Mouse (Mus musculus) kidney, adult 2 months (tissue): ENCODE results near the gene Oprl1. TPM values are rescaled to one million over a fixed set of nuclear protein-coding genes. Genes with fewer than 3 reads are reported as not detected.

ENCODE experiments used
- DNase-seq: peaks from one replicate; pipeline ENCODE4 v3.0.0; 2021
- H3K27ac ChIP-seq: fragments of 200-500 bp; 2 replicates; pipeline ENCODE4 v1.5.1; 2012; ENCODE audit warnings: low read depth, low read length, control low read depth, inconsistent platforms; ENCODE audit not compliant: insufficient read depth
- H3K27me3 ChIP-seq: fragments of 200-500 bp; replicated peaks from 2 replicates; pipeline ENCODE4 v1.6.1; 2012; ENCODE audit warnings: mild to moderate bottlenecking, moderate library complexity, low read length, inconsistent platforms; ENCODE audit not compliant: control insufficient read depth, insufficient read depth
- H3K36me3 ChIP-seq: fragments of 200-500 bp; 2 replicates; pipeline ENCODE4 v1.6.1; 2012; ENCODE audit warnings: mild to moderate bottlenecking, moderate library complexity, low read length, inconsistent platforms; ENCODE audit not compliant: control insufficient read depth, insufficient read depth
- H3K4me1 ChIP-seq: fragments of 200-500 bp; 2 replicates; pipeline ENCODE4 v1.6.1; 2011; ENCODE audit warnings: low read length; ENCODE audit not compliant: control insufficient read depth, insufficient read depth
- H3K4me3 ChIP-seq: fragments of 200-500 bp; 2 replicates; pipeline ENCODE4 v1.5.1; 2011; ENCODE audit warnings: mild to moderate bottlenecking, low read depth, low read length, control low read depth; ENCODE audit not compliant: insufficient read depth
- CTCF ChIP-seq: fragments of 200-500 bp; conservative IDR thresholded peaks from 2 replicates; pipeline ENCODE4 v1.5.1; 2011; ENCODE audit warnings: low read depth, mild to moderate bottlenecking, control low read depth, low read length, moderate library complexity, mixed read lengths; ENCODE audit not compliant: insufficient read depth, insufficient read length
- POLR2A ChIP-seq: fragments of 200-500 bp; IDR thresholded peaks from one replicate; pipeline ENCODE4 v1.6.1; 2011; ENCODE audit warnings: low read depth, low read length, control low read depth
- WGBS: fragments of 180-500 bp; shearing (Covaris S2); methylation state at CpG from one replicate; pipeline ENCODE4 v1.1.7; 2018; 5-methylcytosine and 5-hydroxymethylcytosine counted together
- polyA plus RNA-seq: library from polyadenylated mRNA; depleted of rRNA; stranded (reverse); fragments of >200 nt; gene quantifications from 2 replicates; pipeline ENCODE4 v1.2.3, GENCODE M21; 2012

The Oprl1 gene
- polyA plus RNA-seq, 1 experiment = 0.27 TPM

- H3K36me3 ChIP-seq = no peaks in the 10 kb centered on the region
- peak; percentile 92 for DNase-seq
- peak overlapping the region; percentile 92 for H3K27ac ChIP-seq
- 0 out of 2 replicates have a peak, but pooled peaks cover 4% of the 10 kb centered on the region for H3K4me1 ChIP-seq
- TF ChIP-seq CTCF (0 out of 2 replicates have a peak, but pooled peaks have one; percentile 9), POLR2A (no peak)
- H3K4me3 ChIP-seq = no peak overlapping the region
- H3K27me3 ChIP-seq = no peaks in the 10 kb centered on the region; the same call in 1 of the 2 replicates
- WGBS = 3% methylated on average over 14 of the region's 14 CpGs
Observed at GRCm38 (mm10) chr2:181675454-181675853, 39.4 kb upstream of the Oprl1 start.

GRCm38 (mm10) chr2:181676424-181676823 lies 38.4 kb upstream of the Oprl1 start:
- Histone ChIP-seq H3K27ac (peak overlapping the region; percentile 92), H3K4me1 (0 out of 2 replicates have a peak, but pooled peaks cover 4% of the 10 kb centered on the region), H3K27me3 (no peaks in the 10 kb centered on the region), H3K4me3 (no peak overlapping the region), H3K36me3 (no peaks in the 10 kb centered on the region)
- 63% methylated on average over 2 of the region's 2 CpGs for WGBS
- no peak for DNase-seq
- TF ChIP-seq POLR2A (no peak), CTCF (no peak)

DNA sequence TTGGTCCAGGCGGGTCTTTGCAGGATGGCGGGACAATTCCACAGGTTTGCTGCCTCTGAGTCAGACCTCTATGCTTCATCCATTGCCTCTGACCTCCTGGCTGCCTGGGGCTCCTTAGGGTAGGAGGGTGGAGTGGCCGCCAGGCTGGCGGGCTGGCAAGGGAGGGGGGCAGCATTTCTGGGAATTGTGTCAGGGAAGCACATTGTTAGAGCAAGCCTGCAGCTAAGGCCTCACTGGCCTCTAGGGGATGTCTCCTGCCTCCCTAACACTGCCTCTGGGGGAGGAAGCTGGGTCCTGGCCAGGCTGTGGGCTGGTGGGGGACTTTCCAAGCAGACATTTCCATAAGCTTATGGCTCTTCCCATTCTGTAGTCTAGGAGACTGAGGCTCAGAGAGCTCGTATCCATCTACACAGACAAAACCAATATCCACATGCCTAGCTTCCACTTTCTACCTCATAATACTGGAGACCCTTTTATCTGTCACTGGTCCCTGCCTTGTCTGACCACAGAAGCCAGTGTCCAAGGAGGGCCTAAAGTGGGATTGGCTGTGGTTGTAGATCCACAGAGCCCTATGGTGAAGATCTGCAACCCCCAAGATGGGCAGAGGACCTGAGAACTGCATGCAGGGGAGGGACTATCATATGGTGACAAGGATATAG lies 37.6 kb upstream of the Oprl1 start:
- no peak for TF ChIP-seq CTCF
- no peak for TF ChIP-seq POLR2A
- no peaks in the 10 kb centered on the region for H3K36me3 ChIP-seq
- WGBS = 62% methylated on average over 5 of the region's 5 CpGs
- DNase-seq = peak; percentile 83
- H3K27ac ChIP-seq = peak overlapping the region; percentile 83
- H3K4me1 ChIP-seq = 0 out of 2 replicates have a peak, but pooled peaks cover 4% of the 10 kb centered on the region
- H3K4me3 ChIP-seq = no peak overlapping the region
- H3K27me3 ChIP-seq = no peaks in the 10 kb centered on the region

DNA sequence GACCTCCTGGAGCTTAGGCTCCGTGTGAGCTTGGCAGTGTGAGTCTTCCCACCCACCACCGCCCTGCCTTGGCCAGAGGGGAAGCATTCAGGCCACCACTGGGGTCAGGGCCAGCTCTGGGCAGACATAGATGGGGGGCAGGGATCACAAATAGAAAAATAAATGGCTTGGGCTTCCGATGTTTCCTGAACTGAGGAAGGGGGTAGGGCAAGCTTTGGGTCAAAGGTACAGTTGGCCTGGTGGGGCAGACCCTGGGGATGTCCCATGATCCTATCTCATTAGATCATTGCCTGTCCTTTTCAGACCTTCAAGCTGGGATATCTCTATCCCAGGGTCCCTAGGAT lies 37.1 kb upstream of the Oprl1 start:
- 0 out of 2 replicates have a peak, but pooled peaks cover 4% of the 10 kb centered on the region for H3K4me1 ChIP-seq
- peak; percentile 84 for DNase-seq
- no peaks in the 10 kb centered on the region for H3K27me3 ChIP-seq
- TF ChIP-seq CTCF = no peak
- TF ChIP-seq POLR2A = no peak
- no peaks in the 10 kb centered on the region for H3K36me3 ChIP-seq
- peak overlapping the region; percentile 83 for H3K27ac ChIP-seq
- H3K4me3 ChIP-seq = no peak overlapping the region
- 52% methylated on average over 3 of the region's 3 CpGs for WGBS

GRCm38 (mm10) chr2:181678780-181679179 lies 36.0 kb upstream of the Oprl1 start:
- no peak overlapping the region for H3K27ac ChIP-seq

GRCm38 (mm10) chr2:181679951-181680715 lies 34.7 kb upstream of the Oprl1 start, which contains the start of gene Tcea2:
Gene Tcea2 (plus strand): TSS chr2:181680310.
- WGBS = under 1% methylated on average over 69 of the region's 69 CpGs
- 0 out of 2 replicates have a peak, but pooled peaks cover 4% of the 10 kb centered on the region for H3K4me1 ChIP-seq
- no peaks in the 10 kb centered on the region for H3K36me3 ChIP-seq
- no peaks in the 10 kb centered on the region for H3K27me3 ChIP-seq
- H3K27ac ChIP-seq = peak within 1 kb of the TSS; percentile 30
- TF ChIP-seq CTCF (no peak), POLR2A (no peak)
- peak within 1 kb of the TSS; percentile 75 for H3K4me3 ChIP-seq
- DNase-seq = peak; percentile 85

More at GRCm38 (mm10) chr2:181678780-181679179, 36.0 kb upstream of the Oprl1 start:
- 0 out of 2 replicates have a peak, but pooled peaks cover 4% of the 10 kb centered on the region for H3K4me1 ChIP-seq
- peak; percentile 93 for DNase-seq
- WGBS = 38% methylated on average over 1 of the region's 1 CpGs
- no peak overlapping the region for H3K4me3 ChIP-seq
- H3K36me3 ChIP-seq = no peaks in the 10 kb centered on the region
- no peaks in the 10 kb centered on the region for H3K27me3 ChIP-seq
- TF ChIP-seq POLR2A (no peak), CTCF (peak; percentile 100; the same call in 1 of the 2 replicates)

DNA sequence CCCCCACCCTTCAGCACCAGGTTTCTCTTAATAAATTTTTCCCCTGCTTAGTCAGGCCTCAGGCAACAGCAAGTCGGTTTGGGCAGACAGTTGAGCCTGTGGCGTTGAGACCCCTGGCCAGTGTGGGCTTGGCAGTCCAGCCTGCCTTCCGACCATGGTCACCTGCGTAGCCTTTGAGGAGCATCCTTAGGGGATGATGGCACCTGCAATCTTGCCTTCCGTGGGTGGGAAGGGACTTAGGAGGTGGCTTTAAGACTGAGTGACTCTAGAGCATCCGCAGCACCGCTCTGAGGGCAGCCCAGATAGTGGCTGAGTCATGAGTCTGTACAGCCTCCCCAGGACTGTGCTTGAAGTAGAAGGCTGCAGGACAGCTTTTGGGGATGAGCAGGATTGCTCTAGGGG lies 34.1 kb upstream of the Oprl1 start:
- Histone ChIP-seq H3K4me1 (0 out of 2 replicates have a peak, but pooled peaks cover 4% of the 10 kb centered on the region), H3K27me3 (no peaks in the 10 kb centered on the region), H3K27ac (no peak overlapping the region), H3K36me3 (no peaks in the 10 kb centered on the region), H3K4me3 (peak overlapping the region; percentile 75)
- TF ChIP-seq POLR2A (no peak), CTCF (no peak)
- DNase-seq = no peak
- WGBS = 21% methylated on average over 7 of the region's 7 CpGs
